Mouse (Mus musculus): ENCODE measurements at regions not wholly inside any gene's neighbourhood (a gene's known extent, or its start where the extent isn't known, plus 50 kb on each side); places are given as distances from the start of the nearest gene placed in this dataset.

DNA sequence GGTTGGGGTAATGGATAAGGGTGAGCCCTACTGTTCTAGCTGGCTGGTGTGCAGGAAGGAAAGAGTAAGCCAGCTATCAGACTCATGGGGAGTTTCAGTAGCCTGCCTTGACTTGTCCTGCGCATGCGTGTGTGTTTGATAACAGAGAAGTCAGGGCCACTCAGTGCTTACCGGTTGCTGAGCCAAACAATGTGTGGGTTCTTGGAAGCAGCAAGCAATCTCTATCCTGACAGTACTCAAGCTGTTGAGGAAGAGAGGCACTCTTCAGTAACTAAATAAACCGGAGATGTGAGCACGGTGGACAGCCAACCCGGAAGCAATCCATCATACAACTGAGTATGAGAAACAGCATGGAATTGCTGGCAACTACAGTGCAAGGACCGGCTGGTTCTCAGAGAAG is 160.1 kb upstream of the Arid1b start:
- Histone ChIP-seq H3K4me2 (ENCODE audit: low read depth, low read length) (no peak overlapping the region), H3K27ac (ENCODE audit: low read depth, low read length) (no peak overlapping the region), H3K4me1 (ENCODE audit: control insufficient read depth, insufficient read depth, low read length) (0 out of 2 replicates have a peak, but pooled peaks cover 2% of the 10 kb centered on the region), H3K9me3 (ENCODE audit: control insufficient read depth, low read length) (no peaks in the 10 kb centered on the region), H3K9ac (replicated peaks; ENCODE audit: low read depth, low read length) (no peak overlapping the region), H3K4me3 (ENCODE audit: low read depth, low read length) (no peak overlapping the region), H3K27me3 (ENCODE audit: control insufficient read depth, insufficient read depth, low read length) (no peaks in the 10 kb centered on the region), H3K36me3 (ENCODE audit: control insufficient read depth, insufficient read depth, low read length) (no peaks in the 10 kb centered on the region)
- 72% methylated on average over 7 of the region's 7 CpGs for WGBS
- no peak for ATAC-seq (ENCODE audit: low read depth)

DNA sequence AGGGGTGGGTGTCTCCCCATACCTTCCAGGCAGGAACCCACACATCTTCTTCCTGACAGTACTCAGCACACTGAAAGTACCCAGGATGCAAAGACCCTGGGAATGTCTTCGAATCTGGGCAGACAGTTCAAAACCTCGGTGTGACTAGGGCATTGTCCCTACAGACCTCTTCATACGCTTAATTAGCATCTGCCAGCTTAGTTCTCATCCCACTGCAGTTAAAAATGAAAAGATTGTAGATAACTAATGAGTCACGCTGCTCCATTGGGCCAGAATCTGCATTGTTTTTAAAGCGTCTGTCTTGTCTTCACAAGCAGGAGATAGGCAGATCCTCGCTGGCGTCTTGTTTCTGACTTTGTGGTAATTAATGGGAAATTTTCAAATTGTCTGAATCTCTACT is 159.6 kb upstream of the Arid1b start:
- H3K9ac ChIP-seq (replicated peaks; ENCODE audit: low read depth, low read length) = no peak overlapping the region
- H3K4me3 ChIP-seq (ENCODE audit: low read depth, low read length) = no peak overlapping the region
- no peak overlapping the region for H3K4me2 ChIP-seq (ENCODE audit: low read depth, low read length)
- no peak overlapping the region for H3K27ac ChIP-seq (ENCODE audit: low read depth, low read length)
- 31% methylated on average over 7 of the region's 7 CpGs for WGBS
- H3K4me1 ChIP-seq (ENCODE audit: control insufficient read depth, insufficient read depth, low read length) = 0 out of 2 replicates have a peak, but pooled peaks cover 2% of the 10 kb centered on the region
- no peaks in the 10 kb centered on the region for H3K36me3 ChIP-seq (ENCODE audit: control insufficient read depth, insufficient read depth, low read length)
- no peak for ATAC-seq (ENCODE audit: low read depth)
- H3K27me3 ChIP-seq (ENCODE audit: control insufficient read depth, insufficient read depth, low read length) = no peaks in the 10 kb centered on the region
- no peaks in the 10 kb centered on the region for H3K9me3 ChIP-seq (ENCODE audit: control insufficient read depth, low read length)

DNA sequence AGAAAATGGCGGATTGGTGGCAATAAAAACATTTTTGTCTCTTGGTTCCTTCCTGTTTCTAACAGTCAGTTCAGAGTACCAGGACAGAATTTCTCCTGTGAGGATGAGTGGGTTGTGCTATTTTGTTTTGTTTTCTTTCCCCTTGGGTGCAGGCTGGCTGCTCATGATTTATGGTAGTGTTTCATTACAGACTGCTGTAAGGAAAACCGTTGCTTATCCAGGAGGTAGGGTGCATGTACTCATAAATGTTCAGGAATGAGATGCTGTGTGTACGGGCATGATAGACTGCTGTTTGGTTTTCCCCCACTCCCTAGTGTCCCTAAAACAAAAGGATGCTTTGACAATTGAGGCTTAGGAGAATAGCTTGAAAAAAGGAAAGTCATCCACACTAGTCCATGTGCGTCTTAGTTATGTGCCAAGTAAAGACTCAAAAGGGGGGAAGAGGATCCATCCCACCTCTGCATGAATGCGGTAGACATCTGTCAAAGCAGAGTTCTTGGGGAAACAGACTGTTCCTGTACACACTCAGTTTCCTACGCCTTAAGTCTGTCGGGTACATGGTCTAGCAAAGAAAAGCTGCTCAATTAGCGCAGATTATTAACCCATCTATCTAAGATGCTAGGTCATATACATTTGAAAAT is 158.9 kb upstream of the Arid1b start:
- 54% methylated on average over 8 of the region's 8 CpGs for WGBS
- Histone ChIP-seq H3K9me3 (ENCODE audit: control insufficient read depth, low read length) (no peaks in the 10 kb centered on the region), H3K36me3 (ENCODE audit: control insufficient read depth, insufficient read depth, low read length) (no peaks in the 10 kb centered on the region), H3K4me1 (ENCODE audit: control insufficient read depth, insufficient read depth, low read length) (0 out of 2 replicates have a peak, but pooled peaks cover 2% of the 10 kb centered on the region), H3K4me3 (ENCODE audit: low read depth, low read length) (no peak overlapping the region), H3K4me2 (ENCODE audit: low read depth, low read length) (no peak overlapping the region), H3K27me3 (ENCODE audit: control insufficient read depth, insufficient read depth, low read length) (no peaks in the 10 kb centered on the region), H3K27ac (ENCODE audit: low read depth, low read length) (no peak overlapping the region), H3K9ac (replicated peaks; ENCODE audit: low read depth, low read length) (no peak overlapping the region)
- no peak for ATAC-seq (ENCODE audit: low read depth)

GRCm38 (mm10) chr17:4840123-4840522 is 154.0 kb upstream of the Arid1b start:
- Histone ChIP-seq H3K4me2 (ENCODE audit: low read depth, low read length) (no peak overlapping the region), H3K4me1 (ENCODE audit: control insufficient read depth, insufficient read depth, low read length) (0 out of 2 replicates have a peak, but pooled peaks cover under 1% of the 10 kb centered on the region), H3K9me3 (ENCODE audit: control insufficient read depth, low read length) (no peaks in the 10 kb centered on the region), H3K36me3 (ENCODE audit: control insufficient read depth, insufficient read depth, low read length) (no peaks in the 10 kb centered on the region), H3K4me3 (ENCODE audit: low read depth, low read length) (no peak overlapping the region), H3K27ac (ENCODE audit: low read depth, low read length) (no peak overlapping the region), H3K27me3 (ENCODE audit: control insufficient read depth, insufficient read depth, low read length) (no peaks in the 10 kb centered on the region), H3K9ac (replicated peaks; ENCODE audit: low read depth, low read length) (no peak overlapping the region)
- ATAC-seq (ENCODE audit: low read depth) = no peak
- WGBS = 97% methylated on average over 3 of the region's 3 CpGs

DNA sequence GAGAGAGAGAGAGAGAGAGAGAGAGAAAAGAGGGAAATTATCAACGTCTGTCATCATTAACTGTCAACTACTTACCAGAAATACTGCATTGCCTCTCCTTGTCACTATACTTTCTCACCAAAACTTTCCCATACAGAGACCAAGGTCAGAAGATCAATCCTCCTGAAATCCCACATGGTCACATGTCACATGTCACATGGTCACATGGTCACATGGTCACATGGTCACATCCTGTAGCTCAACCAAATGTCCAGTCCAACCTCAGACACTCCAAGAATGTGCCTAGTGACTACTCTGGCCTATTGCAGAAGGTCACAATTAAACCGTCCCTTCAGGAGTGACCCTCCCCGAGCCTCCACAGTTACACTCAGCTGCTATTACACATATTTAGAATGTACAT is 135.8 kb upstream of the Arid1b start:
- no peak overlapping the region for H3K4me3 ChIP-seq (ENCODE audit: low read depth, low read length)
- no peak overlapping the region for H3K27ac ChIP-seq (ENCODE audit: low read depth, low read length)
- H3K9me3 ChIP-seq (ENCODE audit: control insufficient read depth, low read length) = no peaks in the 10 kb centered on the region
- no peaks in the 10 kb centered on the region for H3K4me1 ChIP-seq (ENCODE audit: control insufficient read depth, insufficient read depth, low read length)
- no peaks in the 10 kb centered on the region for H3K27me3 ChIP-seq (ENCODE audit: control insufficient read depth, insufficient read depth, low read length)
- no peak overlapping the region for H3K4me2 ChIP-seq (ENCODE audit: low read depth, low read length)
- H3K9ac ChIP-seq (replicated peaks; ENCODE audit: low read depth, low read length) = no peak overlapping the region
- H3K36me3 ChIP-seq (ENCODE audit: control insufficient read depth, insufficient read depth, low read length) = no peaks in the 10 kb centered on the region
- WGBS = 94% methylated on average over 3 of the region's 3 CpGs
- no peak for ATAC-seq (ENCODE audit: low read depth)

DNA sequence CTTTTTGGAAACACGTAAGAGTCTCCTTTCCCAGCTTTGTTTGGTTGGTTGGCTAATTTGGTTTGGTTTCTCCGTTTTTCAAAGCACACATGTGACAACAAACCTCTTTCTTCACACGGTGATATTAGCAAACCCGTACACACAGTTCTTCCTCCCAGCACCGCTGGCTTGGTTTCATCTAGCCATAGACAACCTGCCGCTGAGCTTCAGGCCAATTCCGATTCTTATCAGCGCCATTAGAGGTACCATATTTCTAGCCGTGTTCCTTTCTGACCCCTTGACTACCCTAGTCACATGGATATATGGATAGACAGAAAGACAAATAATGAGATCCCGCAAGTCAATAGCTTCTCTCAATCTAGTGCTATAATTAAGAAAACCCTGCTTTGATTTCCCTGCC is 129.2 kb upstream of the Arid1b start:
- H3K4me2 ChIP-seq (ENCODE audit: low read depth, low read length) = peak overlapping the region; percentile 45; the same call in 1 of the 2 replicates
- no peak overlapping the region; the same call in 1 of the 2 replicates for H3K27ac ChIP-seq (ENCODE audit: low read depth, low read length)
- WGBS = 50% methylated on average over 10 of the region's 10 CpGs
- H3K4me3 ChIP-seq (ENCODE audit: low read depth, low read length) = no peak overlapping the region
- H3K27me3 ChIP-seq (ENCODE audit: control insufficient read depth, insufficient read depth, low read length) = no peaks in the 10 kb centered on the region
- no peak overlapping the region for H3K9ac ChIP-seq (replicated peaks; ENCODE audit: low read depth, low read length)
- peaks cover 17% of the 10 kb centered on the region for H3K4me1 ChIP-seq (ENCODE audit: control insufficient read depth, insufficient read depth, low read length)
- H3K36me3 ChIP-seq (ENCODE audit: control insufficient read depth, insufficient read depth, low read length) = no peaks in the 10 kb centered on the region
- ATAC-seq (ENCODE audit: low read depth) = peak; percentile 17; the same call in 1 of the 2 replicates
- no peaks in the 10 kb centered on the region for H3K9me3 ChIP-seq (ENCODE audit: control insufficient read depth, low read length)

DNA sequence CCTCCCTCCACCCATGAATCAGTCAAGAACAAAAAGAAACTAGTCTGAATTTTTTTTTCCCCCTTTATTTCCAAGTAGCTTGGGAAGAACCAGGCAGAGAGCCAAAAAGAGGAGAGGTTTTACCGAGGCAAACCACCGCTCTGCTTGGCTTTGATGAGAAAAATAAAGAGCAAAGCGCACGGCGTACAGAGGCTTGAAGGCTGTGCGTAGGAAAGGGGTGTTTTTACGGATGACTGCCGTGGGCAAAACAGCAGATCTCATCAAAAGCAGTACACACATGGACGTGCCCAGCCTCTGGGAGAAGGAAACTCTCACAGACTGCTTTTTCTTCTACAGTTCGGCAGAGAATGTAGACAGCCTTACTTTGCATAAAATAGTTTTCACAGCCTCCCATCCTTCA is 128.5 kb upstream of the Arid1b start:
- H3K4me1 ChIP-seq (ENCODE audit: control insufficient read depth, insufficient read depth, low read length) = peaks cover 17% of the 10 kb centered on the region
- H3K4me3 ChIP-seq (ENCODE audit: low read depth, low read length) = peak overlapping the region; percentile 4; the same call in 1 of the 2 replicates
- no peaks in the 10 kb centered on the region for H3K27me3 ChIP-seq (ENCODE audit: control insufficient read depth, insufficient read depth, low read length)
- H3K9me3 ChIP-seq (ENCODE audit: control insufficient read depth, low read length) = no peaks in the 10 kb centered on the region
- peak overlapping the region; percentile 18; the same call in 1 of the 2 replicates for H3K9ac ChIP-seq (replicated peaks; ENCODE audit: low read depth, low read length)
- WGBS = 7% methylated on average over 10 of the region's 10 CpGs
- H3K4me2 ChIP-seq (ENCODE audit: low read depth, low read length) = peak overlapping the region; percentile 45
- no peaks in the 10 kb centered on the region for H3K36me3 ChIP-seq (ENCODE audit: control insufficient read depth, insufficient read depth, low read length)
- ATAC-seq (ENCODE audit: low read depth) = peak; percentile 61; the same call in 1 of the 2 replicates
- peak overlapping the region; percentile 52 for H3K27ac ChIP-seq (ENCODE audit: low read depth, low read length)

DNA sequence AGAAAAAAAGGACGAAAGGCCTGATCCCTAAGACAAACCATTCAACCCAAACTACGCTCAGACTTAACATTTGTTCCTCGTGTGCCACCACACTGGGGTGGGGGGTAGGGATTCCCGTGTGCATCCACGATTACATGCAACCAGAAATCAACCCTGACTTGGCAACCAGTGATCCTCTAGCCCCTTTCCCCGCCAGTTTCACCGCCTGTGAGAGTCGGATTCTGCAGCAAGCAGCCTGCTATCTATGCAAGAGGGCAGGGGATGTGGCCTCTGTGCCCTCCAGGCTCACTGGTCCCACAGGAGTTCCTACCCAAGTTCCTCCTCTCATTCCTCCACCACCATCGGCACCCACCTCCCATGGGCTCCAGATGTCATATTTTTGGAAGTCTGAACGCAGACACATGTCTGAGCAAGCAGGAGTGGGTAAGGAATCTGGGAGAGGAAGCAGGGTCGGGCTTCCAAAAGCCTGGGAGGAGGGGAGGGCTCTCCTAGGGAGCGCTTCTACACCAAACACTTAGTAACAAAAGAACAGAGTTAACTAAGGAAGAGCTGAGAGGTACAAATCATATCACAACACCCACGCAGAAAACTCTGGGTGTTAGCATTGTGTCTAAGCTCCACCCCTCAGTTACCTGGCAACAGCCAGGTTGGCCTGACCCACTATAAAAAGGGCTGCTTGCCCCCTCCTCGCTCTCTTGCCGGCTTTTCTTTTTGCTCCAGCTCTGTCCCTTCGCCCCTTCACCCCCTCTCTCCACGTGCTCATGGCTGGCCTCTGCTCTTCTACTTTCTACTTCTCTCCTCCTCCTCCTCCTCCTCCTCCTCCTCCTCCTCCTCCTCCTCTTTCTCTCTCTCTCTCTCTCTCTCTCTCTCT is 127.9 kb upstream of the Arid1b start:
- H3K9ac ChIP-seq (replicated peaks; ENCODE audit: low read depth, low read length) = no peak overlapping the region; the same call in 1 of the 2 replicates
- H3K27me3 ChIP-seq (ENCODE audit: control insufficient read depth, insufficient read depth, low read length) = no peaks in the 10 kb centered on the region
- 32% methylated on average over 17 of the region's 17 CpGs for WGBS
- peak overlapping the region; percentile 52; the same call in 1 of the 2 replicates for H3K27ac ChIP-seq (ENCODE audit: low read depth, low read length)
- H3K4me3 ChIP-seq (ENCODE audit: low read depth, low read length) = no peak overlapping the region
- H3K4me1 ChIP-seq (ENCODE audit: control insufficient read depth, insufficient read depth, low read length) = peaks cover 17% of the 10 kb centered on the region
- no peaks in the 10 kb centered on the region for H3K9me3 ChIP-seq (ENCODE audit: control insufficient read depth, low read length)
- H3K4me2 ChIP-seq (ENCODE audit: low read depth, low read length) = peak overlapping the region; percentile 45
- no peaks in the 10 kb centered on the region for H3K36me3 ChIP-seq (ENCODE audit: control insufficient read depth, insufficient read depth, low read length)
- 0 out of 2 replicates have a peak, but pooled peaks have one; percentile 51 for ATAC-seq (ENCODE audit: low read depth)

DNA sequence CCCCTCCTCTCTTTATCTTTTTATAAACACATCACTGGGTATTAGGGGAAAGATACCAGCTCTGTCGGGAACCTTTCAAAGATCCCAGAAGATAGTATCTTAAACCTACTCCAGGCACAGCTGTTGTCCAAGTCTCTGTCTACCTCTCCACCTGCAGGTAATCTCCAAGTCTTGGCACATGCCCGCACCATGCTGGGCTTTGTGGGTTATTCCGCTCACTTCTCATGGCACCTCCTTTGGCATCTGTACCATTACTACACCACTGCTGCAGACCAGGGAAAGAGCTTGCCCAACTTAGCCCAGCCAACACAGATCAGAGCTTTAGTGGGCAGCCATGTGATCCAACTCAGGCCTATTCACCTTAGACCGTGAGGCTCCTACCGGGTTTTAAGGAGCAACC is 127.0 kb upstream of the Arid1b start:
- Histone ChIP-seq H3K4me2 (ENCODE audit: low read depth, low read length) (no peak overlapping the region), H3K4me1 (ENCODE audit: control insufficient read depth, insufficient read depth, low read length) (peaks cover 17% of the 10 kb centered on the region), H3K27ac (ENCODE audit: low read depth, low read length) (no peak overlapping the region), H3K27me3 (ENCODE audit: control insufficient read depth, insufficient read depth, low read length) (no peaks in the 10 kb centered on the region), H3K36me3 (ENCODE audit: control insufficient read depth, insufficient read depth, low read length) (no peaks in the 10 kb centered on the region), H3K4me3 (ENCODE audit: low read depth, low read length) (no peak overlapping the region), H3K9ac (replicated peaks; ENCODE audit: low read depth, low read length) (no peak overlapping the region), H3K9me3 (ENCODE audit: control insufficient read depth, low read length) (no peaks in the 10 kb centered on the region)
- ATAC-seq (ENCODE audit: low read depth) = no peak
- WGBS = 96% methylated on average over 5 of the region's 5 CpGs

Data from neural tube, embryonic 14.5 days (tissue).